Mouse (Mus musculus) frontal cortex, adult 2 months (tissue): Measurements from ENCODE around the gene Vmn1r207-ps. TPM values are rescaled to one million over a fixed set of nuclear protein-coding genes. Genes with fewer than 3 reads are reported as not detected.
"Not testable (repeated sequence)": the region's sequence is repeated elsewhere in the genome, so short reads cannot be mapped to it uniquely, and the experiment has no call there.

Experiments used
- DNase-seq, 2 experiments: peaks; one replicate each; pipeline ENCODE4 v3.0.0; 2022; ENCODE audit warnings: low spot score in 1 of 2; ENCODE audit errors: extremely low spot score in 1 of 2
- polyA plus RNA-seq: library from polyadenylated mRNA; depleted of rRNA; stranded (reverse); fragments of >200 nt; gene quantifications from 2 replicates; pipeline ENCODE4 v1.2.3, GENCODE M21; 2012; rRNA removed

Gene Vmn1r207-ps
- 0.22 and 0.25 TPM in 2 replicates for polyA plus RNA-seq

GRCm38 (mm10) chr13:22729529-22729928 is at the start of gene Vmn1r207-ps:
Gene Vmn1r207-ps (minus strand): TSS chr13:22729629.
- not testable (repeated sequence) for DNase-seq

GRCm38 (mm10) chr13:22777300-22777699 is 47.9 kb upstream of the Vmn1r207-ps start, which contains the start of gene Vmn1r208:
Gene Vmn1r208 (minus strand): TSS chr13:22777400.
- not testable (repeated sequence) for DNase-seq

GRCm38 (mm10) chr13:22771592-22771991 is 42.2 kb upstream of the Vmn1r207-ps start:
- DNase-seq = not testable (repeated sequence)

GRCm38 (mm10) chr13:22747524-22747923 is 18.1 kb upstream of the Vmn1r207-ps start:
- peak in 1 of 2 experiments; percentile 10 for DNase-seq

- not testable (repeated sequence) for DNase-seq
These were observed 22.5 kb downstream of the Vmn1r207-ps start for GRCm38 (mm10) chr13:22706947-22707346.

GRCm38 (mm10) chr13:22702951-22703350 is 26.5 kb downstream of the Vmn1r207-ps start:
- DNase-seq = not testable (repeated sequence)

Other genes starting within 250 kb of the Vmn1r207-ps start
- not detected in 2 replicates for gene Vmn1r202, start 224.2 kb downstream of the Vmn1r207-ps start, polyA plus RNA-seq
- not detected in 2 replicates for gene Vmn1r203, start 211.5 kb downstream of the Vmn1r207-ps start, polyA plus RNA-seq
- not detected in 2 replicates for gene Vmn1r204, start 176.4 kb downstream of the Vmn1r207-ps start, polyA plus RNA-seq
- not detected in 2 replicates for gene Vmn1r205, start 136.6 kb downstream of the Vmn1r207-ps start, polyA plus RNA-seq
- 3.1 and 4.1 TPM in 2 replicates for gene Vmn1r206, start 105.4 kb downstream of the Vmn1r207-ps start, polyA plus RNA-seq
- 0.24 and 0.42 TPM in 2 replicates for gene Vmn1r208, start 47.8 kb upstream of the Vmn1r207-ps start, polyA plus RNA-seq
- 0.14 and 0.27 TPM in 2 replicates for gene Vmn1r209, start 80.1 kb upstream of the Vmn1r207-ps start, polyA plus RNA-seq
- not detected in 2 replicates for gene Vmn1r210, start 101.7 kb upstream of the Vmn1r207-ps start, polyA plus RNA-seq
- gene Vmn1r211, start 127.9 kb upstream of the Vmn1r207-ps start, polyA plus RNA-seq = not detected in 2 replicates
- not detected in 2 replicates for gene Vmn1r212, start 154.6 kb upstream of the Vmn1r207-ps start, polyA plus RNA-seq